In the genomic region with DNA sequence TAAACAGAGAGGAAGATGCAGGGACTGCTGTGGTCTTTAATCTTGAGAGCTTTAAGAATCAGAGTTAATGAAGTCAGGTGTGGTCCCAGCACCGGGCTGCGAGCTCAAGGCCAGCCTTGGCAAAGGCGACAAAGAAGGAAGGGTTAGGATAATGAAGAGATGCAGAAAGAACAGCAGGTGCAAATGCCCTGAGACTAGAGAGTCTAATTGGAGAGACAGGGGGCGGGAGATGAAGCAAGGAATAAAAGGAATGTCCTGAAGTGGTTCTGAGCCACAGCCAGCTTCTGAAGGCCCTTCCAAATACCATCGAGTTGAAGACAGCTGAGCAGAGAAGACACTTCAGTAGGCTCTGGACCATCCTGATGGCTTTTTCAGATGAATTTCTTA, we compare ENCODE assay signal across 8 mouse cellular contexts. TPM values are rescaled to one million over a fixed set of nuclear protein-coding genes. Genes with fewer than 3 reads are reported as not detected.
DNase-seq lines count a peak whose midpoint lies in the region; ATAC-seq and TF ChIP-seq lines count a peak whose summit lies in the region.

No protein-coding gene starts in this region.

- peak overlapping the region; percentile 88 for H3K4me3 ChIP-seq in testis, adult 2 months (ENCODE audit: control insufficient read depth, low read depth, low read length)
- H3K4me3 ChIP-seq in liver, embryonic 11.5 days (ENCODE audit: low read depth, low read length) = peak overlapping the region; percentile 79
- peak overlapping the region; percentile 73 for H3K4me3 ChIP-seq in stomach, embryonic 16.5 days (replicated peaks; ENCODE audit: low read length)

- DNase-seq in embryo, embryonic 10.5 days (ENCODE audit: low spot score) = peak; percentile 33
- no peak for DNase-seq in embryo, embryonic 9.5 days (ENCODE audit: extremely low spot score)
- no peak for DNase-seq in testis, postnatal 14 days (ENCODE audit: low spot score)
- DNase-seq in liver, embryonic 11.5 days (ENCODE audit: low spot score) = no peak
- DNase-seq in right cerebral cortex, postnatal 14 days = no peak

- H3K36me3 ChIP-seq in testis, adult 2 months (ENCODE audit: control insufficient read depth, insufficient read depth, low read length) = peaks cover 1% of the 10 kb centered on the region; the same call in 1 of the 2 replicates
- H3K36me3 ChIP-seq in liver, embryonic 11.5 days (ENCODE audit: control insufficient read depth, insufficient read depth, low read length) = peaks cover 18% of the 10 kb centered on the region
- no peaks in the 10 kb centered on the region for H3K36me3 ChIP-seq in stomach, embryonic 16.5 days (ENCODE audit: control insufficient read depth, insufficient read depth, low read length)

- ATAC-seq in liver, embryonic 11.5 days (replicated peaks; ENCODE audit: low FRiP score) = no peak
- ATAC-seq in stomach, embryonic 16.5 days (ENCODE audit: insufficient read depth, low FRiP score) = no peak
- ATAC-seq in inflammation-experienced regulatory T-cells, adult 6 months = no peak

- WGBS in liver, embryonic 11.5 days = 15% methylated on average over 5 of the region's 5 CpGs
- 9% methylated on average over 5 of the region's 5 CpGs for WGBS in stomach, embryonic 16.5 days

- TF ChIP-seq CTCF in testis, adult 2 months (IDR thresholded peaks at IDR 0.05; ENCODE audit: control insufficient read depth, insufficient read depth, insufficient replicate concordance, low read depth, low read length) = no peak

- peak overlapping the region; percentile 98 for H3K4me2 ChIP-seq in liver, embryonic 11.5 days
- H3K4me2 ChIP-seq in stomach, embryonic 16.5 days (ENCODE audit: low read depth, low read length) = peak overlapping the region; percentile 85

- TF ChIP-seq POLR2A in testis, adult 2 months (IDR thresholded peaks at IDR 0.05; ENCODE audit: control insufficient read depth, low read depth, low read length) = no peak

- H3K27ac ChIP-seq in testis, adult 2 months (ENCODE audit: control insufficient read depth, insufficient read depth, low read depth, low read length) = no peak overlapping the region; the same call in 1 of the 2 replicates
- H3K27ac ChIP-seq in liver, embryonic 11.5 days (ENCODE audit: low read depth, low read length) = peak overlapping the region; percentile 89
- H3K27ac ChIP-seq in stomach, embryonic 16.5 days (ENCODE audit: low read length) = no peak overlapping the region; the same call in 1 of the 2 replicates

- peaks cover 13% of the 10 kb centered on the region for H3K4me1 ChIP-seq in testis, adult 2 months (ENCODE audit: control insufficient read depth, insufficient read depth, low read length)
- peaks cover 41% of the 10 kb centered on the region for H3K4me1 ChIP-seq in liver, embryonic 11.5 days (replicated peaks; ENCODE audit: control insufficient read depth, insufficient read depth, low read length)
- peaks cover 15% of the 10 kb centered on the region for H3K4me1 ChIP-seq in stomach, embryonic 16.5 days (ENCODE audit: control insufficient read depth, insufficient read depth, low read length)

- H3K9me3 ChIP-seq in liver, embryonic 11.5 days (ENCODE audit: control insufficient read depth, low read length) = no peaks in the 10 kb centered on the region
- no peaks in the 10 kb centered on the region for H3K9me3 ChIP-seq in stomach, embryonic 16.5 days (replicated peaks; ENCODE audit: control insufficient read depth, low read length)

- H3K9ac ChIP-seq in liver, embryonic 11.5 days (ENCODE audit: low read depth, low read length) = peak overlapping the region; percentile 84
- peak overlapping the region; percentile 87 for H3K9ac ChIP-seq in stomach, embryonic 16.5 days (ENCODE audit: low read length)

- H3K27me3 ChIP-seq in testis, adult 2 months (ENCODE audit: control insufficient read depth, insufficient read depth, low read length) = no peaks in the 10 kb centered on the region
- H3K27me3 ChIP-seq in liver, embryonic 11.5 days (replicated peaks; ENCODE audit: control insufficient read depth, insufficient read depth, low read length) = no peaks in the 10 kb centered on the region
- no peaks in the 10 kb centered on the region for H3K27me3 ChIP-seq in stomach, embryonic 16.5 days (ENCODE audit: control insufficient read depth, insufficient read depth, low read length)

RNA-seq across cellular contexts. Expression of a gene that starts 0.7 kb away (rescaled TPM):
- polyA plus RNA-seq in testis, adult 2 months (2012; rRNA removed) = 4.9 and 5.1 TPM in 2 replicates
- 23.8 and 24.9 TPM in 2 replicates for polyA plus RNA-seq in liver, embryonic 11.5 days (2014; fragmentation: Nextera tagmentation; extraction: Ambion mirVana)
- polyA plus RNA-seq in stomach, embryonic 16.5 days (2015; fragmentation: Nextera tagmentation; extraction: Ambion mirVana) = 12.1 and 13.8 TPM in 2 replicates
- polyA plus RNA-seq in inflammation-experienced regulatory T-cells, adult 6 months (2017; shearing (Covaris generic)) = 1 to 10 TPM in 2 of 3 experiments, under 1 TPM in 1; 0.94 to 1.8 (median 1.7) TPM

RNA-seq across cellular contexts. Expression of a gene that starts 4.9 kb away (rescaled TPM):
- polyA plus RNA-seq in testis, adult 2 months (2012; rRNA removed) = 35.3 and 36.6 TPM in 2 replicates
- polyA plus RNA-seq in liver, embryonic 11.5 days (2014; fragmentation: Nextera tagmentation; extraction: Ambion mirVana) = 44.8 TPM in 2 replicates
- 59.0 and 61.1 TPM in 2 replicates for polyA plus RNA-seq in stomach, embryonic 16.5 days (2015; fragmentation: Nextera tagmentation; extraction: Ambion mirVana)
- 10 to 100 TPM; 21.3 to 36.0 (median 24.7) TPM for polyA plus RNA-seq in inflammation-experienced regulatory T-cells, adult 6 months (2017; shearing (Covaris generic))

RNA-seq across cellular contexts. Expression of a gene that starts 47.4 kb away (rescaled TPM):
- polyA plus RNA-seq in testis, adult 2 months (2012; rRNA removed) = 17.4 and 18.2 TPM in 2 replicates
- polyA plus RNA-seq in liver, embryonic 11.5 days (2014; fragmentation: Nextera tagmentation; extraction: Ambion mirVana) = 39.0 and 40.8 TPM in 2 replicates
- 28.3 and 29.0 TPM in 2 replicates for polyA plus RNA-seq in stomach, embryonic 16.5 days (2015; fragmentation: Nextera tagmentation; extraction: Ambion mirVana)
- 10 to 100 TPM; 29.4 to 45.2 (median 41.1) TPM for polyA plus RNA-seq in inflammation-experienced regulatory T-cells, adult 6 months (2017; shearing (Covaris generic))

RNA-seq across cellular contexts. Expression of a gene that starts 50.2 kb away (rescaled TPM):
- polyA plus RNA-seq in testis, adult 2 months (2012; rRNA removed) = 24.6 and 26.7 TPM in 2 replicates
- polyA plus RNA-seq in liver, embryonic 11.5 days (2014; fragmentation: Nextera tagmentation; extraction: Ambion mirVana) = 17.0 and 18.6 TPM in 2 replicates
- 10.9 and 11.5 TPM in 2 replicates for polyA plus RNA-seq in stomach, embryonic 16.5 days (2015; fragmentation: Nextera tagmentation; extraction: Ambion mirVana)
- polyA plus RNA-seq in inflammation-experienced regulatory T-cells, adult 6 months (2017; shearing (Covaris generic)) = 10 to 100 TPM; 21.4 to 37.6 (median 35.3) TPM
